Mouse (Mus musculus) testis, postnatal 14 days (tissue): Measurements from ENCODE around the gene Ccsap.

Source experiments
- DNase-seq: peaks from one replicate; pipeline ENCODE4 v3.0.0; 2021; ENCODE audit warnings: low spot score

Gene Ccsap

DNA sequence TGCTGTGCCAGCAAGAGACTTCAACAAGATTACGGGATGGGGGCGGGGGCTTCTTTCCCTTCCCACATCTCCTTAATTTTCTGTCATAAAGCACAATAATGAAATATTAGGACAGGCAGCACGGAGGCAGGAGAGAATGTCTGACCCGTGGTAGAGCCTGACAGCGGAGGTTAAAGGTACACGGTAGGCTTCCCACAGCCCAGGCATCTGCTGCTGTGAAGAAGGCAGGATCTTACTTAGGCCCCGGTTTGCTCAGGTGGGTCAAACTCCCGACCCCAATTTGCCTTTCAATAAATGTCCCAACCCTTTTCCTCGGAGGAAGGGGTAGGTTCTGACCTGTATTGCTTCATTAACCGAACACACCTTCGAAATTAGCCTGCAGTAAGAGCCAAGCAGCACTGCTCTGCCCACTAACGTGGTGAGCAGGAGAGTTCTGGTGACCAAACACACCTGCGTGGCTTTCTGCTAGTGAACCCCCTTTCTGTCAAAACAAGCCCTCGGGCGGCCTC, 54.7 kb downstream of the Ccsap start:
- DNase-seq = no peak

DNA sequence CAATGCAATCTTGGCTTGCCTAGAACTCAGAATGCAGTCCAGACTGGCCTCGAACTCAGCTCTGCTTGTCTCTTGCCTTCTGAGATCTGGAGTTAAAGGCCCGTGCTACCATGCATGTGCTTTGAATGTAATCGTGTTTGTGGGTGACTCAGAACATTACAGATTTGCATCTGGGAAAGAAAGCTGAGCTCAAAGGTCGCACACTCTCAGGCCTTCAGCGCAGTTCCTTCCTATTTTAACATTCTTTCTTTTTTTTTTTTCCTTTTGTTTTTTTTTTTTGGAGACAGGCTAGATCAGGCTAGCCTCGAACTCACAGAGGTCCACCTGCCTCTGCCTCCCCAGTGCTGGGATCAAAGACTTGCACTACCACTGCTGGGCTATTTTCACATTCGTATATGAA, 55.4 kb downstream of the Ccsap start:
- no peak for DNase-seq

DNA sequence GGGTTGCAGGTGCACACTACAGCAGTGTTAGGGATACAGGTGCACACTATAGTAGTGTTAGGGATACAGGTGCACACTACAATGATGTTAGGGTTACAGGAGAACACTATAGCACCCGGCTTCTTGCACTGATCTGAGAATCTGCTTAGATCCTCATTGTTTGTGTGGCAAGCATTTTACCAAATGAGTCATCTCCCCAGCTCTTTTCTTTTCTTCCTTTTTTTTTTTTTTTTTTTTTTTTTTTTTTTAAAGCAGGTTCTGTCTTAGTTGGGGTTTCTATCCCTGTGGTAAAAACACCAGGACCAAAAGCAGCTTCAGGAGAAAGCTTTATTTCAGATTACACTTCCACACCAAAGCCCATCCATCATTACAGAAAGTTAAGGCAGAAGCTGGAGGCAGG, 56.4 kb downstream of the Ccsap start:
- DNase-seq = no peak

DNA sequence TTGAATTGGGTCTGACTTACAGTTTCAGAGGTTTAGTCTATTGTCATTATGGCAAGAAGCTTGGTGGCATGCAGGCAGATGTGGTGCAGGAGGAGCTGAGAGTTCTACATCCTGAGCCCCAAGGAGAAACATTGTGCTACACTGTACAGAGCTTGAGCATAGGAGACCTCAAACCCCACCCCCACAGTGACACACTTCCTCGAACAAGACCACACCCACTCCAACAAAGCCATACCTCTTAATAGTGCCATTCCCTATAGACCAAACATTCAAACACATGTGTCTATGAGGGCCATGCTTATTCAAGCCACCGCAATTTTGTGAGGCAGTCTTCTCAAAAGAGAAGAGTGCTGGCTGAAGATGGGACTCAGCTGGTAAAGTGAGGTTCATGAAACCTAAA, 58.5 kb downstream of the Ccsap start:
- DNase-seq = no peak

- DNase-seq = no peak
These were observed 59.1 kb downstream of the Ccsap start for GRCm38 (mm10) chr8:123800867-123801266.

DNA sequence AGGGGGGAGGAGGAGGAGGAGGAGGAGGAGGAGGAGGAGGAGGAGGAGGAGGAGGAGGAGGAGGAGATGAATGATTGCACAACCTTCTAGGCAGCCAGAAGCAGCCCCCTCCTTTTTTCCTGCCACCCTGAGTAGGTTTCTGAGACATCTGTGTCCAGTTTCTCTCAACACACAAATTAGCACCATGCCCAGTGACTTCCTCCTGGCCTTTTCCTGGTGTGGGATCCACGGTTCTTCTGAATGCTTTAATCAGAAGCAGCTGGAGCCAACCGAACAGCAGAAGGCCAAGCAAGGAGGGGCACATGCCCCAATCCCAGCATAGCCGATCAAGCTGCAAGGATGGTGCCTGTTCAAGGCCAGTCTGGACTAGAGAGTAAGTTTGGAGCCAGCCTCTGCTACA, 60.1 kb downstream of the Ccsap start:
- peak; percentile 41 for DNase-seq

GRCm38 (mm10) chr8:123799434-123799833, 60.6 kb downstream of the Ccsap start:
- no peak for DNase-seq

- no peak for DNase-seq
These were observed 62.1 kb downstream of the Ccsap start for GRCm38 (mm10) chr8:123797928-123798327.

DNA sequence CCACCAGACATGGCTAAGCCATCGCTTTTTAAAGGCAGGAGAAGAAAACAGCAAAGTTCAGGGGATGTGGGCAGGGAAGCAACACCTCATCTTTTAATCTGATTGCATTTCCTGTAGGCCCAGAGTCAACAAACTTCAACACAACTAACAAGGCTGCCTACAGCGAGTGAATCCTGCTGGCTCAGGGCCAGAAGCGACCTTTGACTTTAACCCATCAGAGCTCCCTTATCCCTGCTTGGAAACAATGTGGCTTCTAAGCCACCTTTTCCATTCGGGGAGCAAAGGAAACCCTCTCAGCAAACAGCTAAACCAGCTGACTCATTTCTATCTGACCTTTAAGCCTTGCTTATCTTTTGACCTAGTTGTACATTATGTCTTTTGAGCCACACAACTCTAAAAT, 63.3 kb downstream of the Ccsap start:
- DNase-seq = peak; percentile 60

GRCm38 (mm10) chr8:123794766-123795165, 65.2 kb downstream of the Ccsap start:
- no peak for DNase-seq

GRCm38 (mm10) chr8:123793900-123794299, 66.1 kb downstream of the Ccsap start:
- DNase-seq = no peak

GRCm38 (mm10) chr8:123791845-123792225, 68.2 kb downstream of the Ccsap start:
- DNase-seq = no peak

- no peak for DNase-seq
These were observed 68.7 kb downstream of the Ccsap start for GRCm38 (mm10) chr8:123791101-123791844.
